Mouse (Mus musculus) T-helper 1 cell (primary cell): Measurements from ENCODE around the gene Fam163a.

ENCODE experiments used
- in situ Hi-C: fragments of 300-600 bp; cut with MboI, MseI; formaldehyde crosslinking; loops from one replicate; pipeline ENCODE4 v1.15.1; 2025; ENCODE audit warnings: high pct_unique_total_duplicates

The Fam163a gene

GRCm38 (mm10) chr1:156034661-156035060 is 170.2 kb downstream of the Fam163a start:
- in situ Hi-C loops: no loop called here

GRCm38 (mm10) chr1:156033921-156034320 is 170.9 kb downstream of the Fam163a start:
- in situ Hi-C loops: no loop called here

GRCm38 (mm10) chr1:156028340-156028975 is 176.4 kb downstream of the Fam163a start:
- in situ Hi-C loops: no loop called here

GRCm38 (mm10) chr1:156027849-156028248 is 177.0 kb downstream of the Fam163a start:
- in situ Hi-C loops: no loop called here
